Mouse (Mus musculus) adrenal gland, postnatal 25 days (tissue): ENCODE results near the gene Flywch2. TPM values are rescaled to one million over a fixed set of nuclear protein-coding genes. Genes with fewer than 3 reads are reported as not detected.

Experiments used
- DNase-seq: peaks from one replicate; pipeline ENCODE4 v3.0.0; 2021; ENCODE audit warnings: mixed read lengths
- total RNA-seq: library from RNA; stranded (reverse); gene quantifications from 2 replicates; pipeline ENCODE4 v1.2.3, GENCODE M21; 2021

Gene Flywch2
- total RNA-seq, 1 experiment from 2014 or later = 7.6 TPM

DNA sequence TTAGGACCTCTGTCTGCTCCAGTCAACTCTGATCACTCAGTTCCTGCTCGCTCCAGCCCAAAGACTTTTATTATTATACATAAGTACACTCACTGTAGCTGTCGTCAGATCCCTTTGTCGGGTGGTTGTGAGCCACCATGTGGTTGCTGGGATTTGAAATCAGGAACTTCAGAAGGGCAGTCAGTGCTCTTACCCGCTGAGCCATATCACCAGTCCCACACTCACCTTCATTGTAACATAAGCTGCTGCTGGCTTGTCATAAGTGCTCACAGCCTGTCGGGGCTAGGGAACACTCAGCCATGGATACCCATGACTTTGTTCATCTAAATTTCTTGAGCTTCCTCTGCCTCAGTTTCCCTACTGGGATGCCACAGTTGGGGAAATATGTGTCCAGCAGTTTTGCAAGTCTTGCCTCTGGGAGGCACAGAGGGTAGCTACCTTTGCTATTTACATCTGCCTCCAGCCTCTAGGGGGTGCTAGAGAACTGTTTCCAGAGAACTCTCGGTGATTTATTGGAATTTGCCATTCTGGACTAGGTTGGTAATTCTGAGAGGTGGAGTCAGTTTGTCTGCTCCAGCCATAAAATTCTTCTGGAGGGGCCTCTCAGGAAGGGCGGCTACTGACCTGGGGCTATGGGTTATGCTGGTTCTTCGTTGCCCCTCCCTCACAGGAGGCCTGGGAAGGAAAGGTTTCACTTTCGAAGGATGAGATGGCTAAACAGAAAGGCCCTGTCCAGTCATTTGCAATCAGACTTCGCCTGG lies 37.1 kb downstream of the Flywch2 start:
- peak; percentile 38 for DNase-seq

DNA sequence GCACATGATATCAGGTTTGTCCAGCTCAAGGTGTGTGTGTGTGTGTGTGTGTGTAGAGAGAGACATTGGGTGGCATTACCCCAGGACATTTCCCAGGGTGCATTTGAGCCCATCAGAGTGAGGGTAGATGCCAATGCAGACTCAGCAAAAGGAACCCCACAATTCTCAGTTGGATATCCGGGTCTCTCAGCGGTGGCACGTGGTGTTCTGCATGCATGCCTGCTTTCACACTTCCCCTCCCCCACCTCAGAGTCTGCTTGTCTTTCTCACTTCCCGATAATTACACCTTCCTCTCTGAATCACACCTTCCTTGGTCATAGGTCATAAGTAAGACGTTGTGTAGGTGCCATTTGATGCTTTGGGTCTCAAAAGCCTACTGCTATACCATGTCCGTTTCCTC lies 37.9 kb downstream of the Flywch2 start:
- no peak for DNase-seq

DNA sequence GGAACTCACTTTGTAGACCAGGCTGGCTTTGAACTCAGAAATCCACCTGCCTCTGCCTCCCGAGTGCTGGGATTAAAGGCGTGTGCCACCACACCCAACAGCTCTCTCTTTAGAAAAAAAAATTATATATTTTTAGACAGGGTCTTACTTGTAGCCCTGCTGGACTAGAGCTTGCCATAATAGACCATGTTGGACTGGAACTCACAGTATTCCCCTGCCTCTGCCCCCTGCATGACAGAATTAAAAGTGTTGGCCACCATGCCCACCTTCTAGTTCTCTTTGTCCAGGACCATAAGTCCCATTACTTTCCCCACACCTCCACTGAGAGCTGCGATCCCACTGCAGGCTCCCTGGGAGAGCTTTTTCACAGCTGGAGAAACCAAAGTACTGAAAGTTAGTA lies 38.4 kb downstream of the Flywch2 start:
- DNase-seq = no peak

DNA sequence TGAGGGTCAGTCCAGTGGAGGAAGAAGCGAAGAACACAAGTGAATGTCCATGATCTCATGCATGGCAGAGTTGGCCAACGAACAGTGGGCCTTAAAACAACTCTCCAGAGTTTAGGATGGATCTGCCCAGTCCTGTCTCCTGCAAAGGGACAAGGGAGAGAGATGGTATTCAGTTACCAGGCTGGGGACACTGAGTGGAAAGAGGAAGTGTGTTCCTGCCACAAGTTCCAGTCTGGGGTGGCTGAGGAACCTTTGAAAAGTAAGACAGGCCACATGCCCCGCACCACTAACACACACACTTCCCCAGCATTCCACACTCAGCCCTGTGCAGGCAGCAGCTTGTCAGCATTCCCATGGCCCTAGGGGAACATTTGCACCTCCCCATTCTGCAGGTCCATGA lies 39.1 kb downstream of the Flywch2 start:
- no peak for DNase-seq

DNA sequence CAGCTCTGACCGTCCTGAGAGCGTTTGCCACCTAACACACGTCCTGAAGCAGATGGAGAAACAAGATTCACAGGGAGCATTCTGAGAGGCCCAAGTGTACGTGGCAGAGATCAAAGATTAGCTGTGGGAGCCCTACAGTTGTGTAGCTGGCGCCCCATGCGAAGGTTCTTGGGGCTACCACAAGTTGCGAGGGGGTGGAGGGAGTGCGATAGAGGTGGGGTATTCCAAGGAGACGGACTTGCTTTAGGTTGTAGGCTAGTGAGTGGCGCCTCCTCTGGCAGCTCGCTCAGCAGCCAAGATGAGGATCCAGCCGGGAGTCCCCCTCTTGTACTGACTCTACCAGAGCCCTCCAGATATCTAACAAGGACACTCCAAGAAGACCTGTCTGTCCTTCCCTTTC lies 39.6 kb downstream of the Flywch2 start:
- DNase-seq = no peak

DNA sequence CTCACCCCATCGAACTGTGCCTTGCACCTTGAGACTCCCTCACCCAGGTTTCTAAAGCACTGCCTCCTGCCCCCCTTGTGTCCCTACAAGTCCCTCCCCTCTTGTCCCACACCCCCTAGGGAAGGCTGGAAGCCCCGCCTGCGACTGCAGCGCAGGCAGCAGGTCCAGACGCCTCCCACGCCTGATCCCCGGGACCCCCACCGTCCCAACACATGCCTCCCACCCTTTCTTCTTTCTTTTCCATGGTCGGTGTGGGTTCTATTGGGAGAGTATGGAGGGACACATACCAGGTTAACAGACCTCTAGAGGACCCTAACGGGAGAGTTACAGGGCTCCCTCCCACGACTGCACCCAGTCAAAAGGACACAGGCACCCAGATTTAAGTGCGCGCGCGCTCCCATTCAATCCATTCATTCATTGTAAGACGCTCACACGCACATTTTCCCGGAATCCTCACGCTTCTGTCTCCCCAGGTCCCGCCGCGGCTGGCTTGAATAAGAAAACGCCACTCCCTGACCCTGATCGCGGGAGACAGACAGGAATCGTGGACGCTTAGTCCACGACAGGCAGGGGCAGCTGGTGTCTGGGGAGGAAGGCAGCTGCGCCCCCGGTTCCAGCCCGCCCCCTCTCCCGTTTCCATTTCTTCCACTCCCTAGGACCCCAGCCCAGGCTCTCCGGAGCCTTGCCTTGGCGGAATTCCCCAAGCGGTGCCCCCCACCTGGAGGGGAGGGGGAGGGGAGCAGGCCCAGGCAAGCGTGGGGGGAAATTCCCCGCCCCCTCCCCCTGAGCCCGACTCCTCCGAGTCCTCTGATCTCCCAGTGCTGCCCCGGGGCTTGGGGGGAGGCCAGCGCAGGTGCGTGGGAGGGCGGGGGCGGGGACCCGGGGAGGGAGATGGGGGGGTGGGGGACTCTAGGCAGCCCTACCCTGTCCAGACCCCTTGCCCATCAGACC lies 40.3 kb downstream of the Flywch2 start, which contains the start of gene Kremen2:
Gene Kremen2 (minus strand): TSS at position 533 of the 951 bp plus-strand sequence.
- DNase-seq = no peak

DNA sequence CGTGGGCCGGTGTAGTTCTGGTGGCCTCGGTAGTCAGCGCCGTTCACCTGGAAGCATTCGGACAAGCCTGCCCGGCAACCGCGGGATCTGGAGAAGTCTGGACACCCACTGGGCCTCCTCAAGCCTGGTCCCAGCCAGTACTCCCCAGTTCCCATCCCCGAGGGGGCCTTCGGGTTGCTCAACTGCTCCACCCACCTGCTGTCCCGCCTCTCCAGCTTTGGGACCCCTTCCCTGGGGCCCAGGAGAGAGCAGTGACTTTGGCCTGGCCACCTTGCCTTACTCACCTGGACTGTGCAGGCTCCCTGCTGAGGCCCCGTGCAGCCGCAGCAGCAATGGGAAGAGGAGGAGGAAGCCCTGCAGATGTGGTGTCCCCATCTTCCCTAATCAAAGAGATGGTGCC lies 41.2 kb downstream of the Flywch2 start:
- DNase-seq = no peak

DNA sequence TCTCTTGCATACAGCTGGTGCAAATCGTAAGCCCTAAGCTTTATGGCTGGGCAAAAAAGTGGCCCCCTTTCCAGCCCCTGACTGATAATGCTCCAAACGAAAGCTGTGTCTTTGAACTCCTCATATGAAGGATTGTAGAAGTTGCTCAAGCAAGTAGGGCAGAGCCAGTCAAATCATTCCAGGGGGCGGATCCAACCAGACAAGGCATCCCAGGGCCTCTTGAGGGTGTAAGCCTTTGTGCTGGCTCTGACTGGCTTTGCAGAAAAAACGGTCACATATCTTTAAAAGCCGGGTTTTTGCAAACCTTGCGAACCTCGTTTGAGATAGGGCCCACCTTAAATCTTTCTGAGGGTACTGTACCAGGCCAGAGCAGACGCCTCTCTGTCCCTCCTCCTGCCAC lies 41.8 kb downstream of the Flywch2 start:
- no peak for DNase-seq

DNA sequence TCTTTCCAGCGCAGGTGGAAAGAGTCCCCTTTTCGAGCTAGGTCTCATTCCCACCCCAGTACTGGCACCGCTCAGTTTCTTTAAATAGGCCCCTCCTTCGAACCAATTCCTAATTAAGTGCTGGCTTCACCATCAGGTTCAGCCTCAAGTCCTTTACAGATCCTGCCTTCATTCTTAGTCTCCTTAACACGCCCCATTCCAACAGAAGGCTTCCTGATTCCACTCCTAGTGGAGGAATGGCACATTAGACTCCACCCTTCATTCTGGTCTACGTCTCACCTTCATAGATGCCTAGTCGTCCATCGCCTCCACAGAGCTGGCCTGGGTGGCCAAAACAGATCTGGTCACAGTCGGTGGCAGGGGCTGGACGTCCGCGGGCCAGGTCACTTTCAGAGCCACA lies 42.9 kb downstream of the Flywch2 start:
- DNase-seq = no peak

DNA sequence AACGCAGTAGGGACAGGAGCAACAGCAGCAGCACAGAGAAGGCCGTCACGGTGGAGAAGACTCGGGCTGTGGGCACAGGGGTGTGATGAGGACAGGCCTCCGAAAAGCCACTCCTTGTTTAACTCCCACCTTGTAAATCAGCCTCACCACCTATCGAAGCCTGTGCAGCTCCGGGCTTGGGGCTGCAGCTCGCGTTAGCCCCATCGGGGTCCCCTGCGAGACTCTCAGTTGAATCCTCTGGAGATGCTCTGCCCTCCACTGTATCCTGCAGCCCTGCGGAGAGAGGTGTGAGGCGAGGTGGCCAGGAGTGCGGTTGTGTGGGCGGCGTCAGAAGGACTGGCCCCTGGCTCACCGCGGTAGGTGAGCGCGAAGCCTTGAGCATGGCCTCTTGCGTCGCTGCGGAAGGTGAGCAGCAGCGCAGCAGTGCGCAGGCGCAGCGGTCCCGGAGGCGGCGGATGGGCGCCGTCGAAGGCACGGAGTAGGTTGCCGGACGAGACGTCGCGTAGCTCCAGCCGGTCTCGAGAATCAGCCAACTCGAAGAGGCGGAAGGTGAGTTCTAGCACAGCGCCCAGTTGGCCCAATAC lies 43.6 kb downstream of the Flywch2 start:
- DNase-seq = peak; percentile 37

DNA sequence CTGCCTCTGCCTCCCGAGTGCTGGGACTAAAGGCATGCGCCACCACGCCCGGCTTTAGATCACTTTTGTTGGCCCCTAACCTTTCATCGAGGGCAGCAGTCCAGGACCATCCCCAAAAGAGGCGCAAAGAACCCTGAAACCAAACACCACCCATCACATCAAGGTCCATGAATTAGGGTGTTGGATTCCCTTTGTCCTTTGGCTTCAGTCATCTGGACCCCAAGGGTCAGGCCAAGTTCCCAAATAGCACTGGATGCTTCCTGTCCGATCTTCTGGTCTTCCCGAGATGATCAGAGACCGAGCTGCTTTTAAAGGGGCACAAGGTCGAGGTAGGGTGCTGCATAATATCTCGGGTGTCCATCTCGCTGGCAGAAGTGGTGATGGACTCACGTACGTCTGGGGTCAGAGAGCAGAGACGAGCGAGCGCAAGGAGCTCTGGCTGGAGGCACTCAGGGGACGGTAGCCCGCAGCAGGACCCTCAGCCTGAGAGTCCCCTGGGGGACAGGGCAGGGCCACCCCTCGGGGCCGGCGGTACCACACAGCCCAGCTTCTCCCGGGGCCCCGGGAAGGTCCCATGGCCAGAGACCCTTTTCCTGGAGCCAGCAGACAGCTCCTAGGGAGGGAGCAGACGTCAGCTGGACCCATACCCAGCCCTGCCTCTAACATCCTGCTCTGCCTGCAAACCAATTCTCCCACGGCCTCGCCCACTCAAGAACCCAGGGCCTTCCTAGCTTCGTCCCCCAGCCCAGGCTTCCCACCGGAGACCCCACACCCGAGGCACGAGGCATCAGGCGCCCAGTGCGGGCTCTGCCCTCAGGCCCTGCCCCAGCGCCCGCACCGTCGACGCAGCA lies 44.3 kb downstream of the Flywch2 start:
- DNase-seq = no peak

DNA sequence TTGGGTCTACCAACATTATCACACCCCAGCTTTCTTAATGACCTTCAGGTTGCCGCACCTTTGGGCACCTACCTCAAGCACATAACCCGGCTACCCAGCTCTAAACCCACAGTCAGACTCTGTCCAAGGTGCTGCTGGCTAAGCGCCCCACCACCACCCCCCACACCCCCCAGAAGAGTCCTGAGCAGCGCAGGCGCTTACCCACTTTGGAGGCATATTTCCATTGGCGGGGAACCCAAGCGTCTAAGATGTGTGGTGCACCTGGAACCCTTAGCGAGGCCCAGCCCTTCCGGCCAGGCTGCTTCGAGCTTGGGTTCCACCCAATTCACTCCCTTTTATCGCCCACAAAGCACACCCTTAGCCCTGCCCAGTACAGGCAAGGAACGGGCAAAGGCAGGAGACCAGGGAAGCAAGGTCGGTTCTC lies 45.3 kb downstream of the Flywch2 start, which contains the start of gene Paqr4:
Gene Paqr4 (minus strand): TSS at position 270 of the 424 bp plus-strand sequence.
- no peak for DNase-seq

DNA sequence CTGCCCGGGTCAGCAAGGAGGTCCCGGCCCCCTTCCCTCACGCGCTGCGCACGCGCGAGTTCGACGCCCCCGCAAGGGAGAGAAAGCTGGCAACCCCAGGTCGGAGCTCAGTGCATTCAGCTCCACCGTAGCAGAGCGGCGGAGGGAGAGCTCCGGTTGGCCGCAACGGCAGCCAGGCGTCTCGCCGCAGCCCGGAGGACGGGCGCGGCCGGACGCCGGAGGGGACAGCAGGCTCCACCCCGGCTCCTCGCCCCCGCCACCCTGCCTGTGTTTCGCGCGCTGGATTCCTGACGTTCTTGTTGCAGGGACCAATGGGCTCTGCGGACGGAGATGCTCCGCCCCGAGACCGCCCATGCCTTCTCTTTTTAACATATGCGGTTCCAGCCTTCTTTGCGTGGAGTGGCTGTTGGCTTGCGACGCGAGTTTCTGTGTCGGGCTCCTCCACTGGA lies 45.7 kb downstream of the Flywch2 start:
- peak; percentile 90 for DNase-seq

DNA sequence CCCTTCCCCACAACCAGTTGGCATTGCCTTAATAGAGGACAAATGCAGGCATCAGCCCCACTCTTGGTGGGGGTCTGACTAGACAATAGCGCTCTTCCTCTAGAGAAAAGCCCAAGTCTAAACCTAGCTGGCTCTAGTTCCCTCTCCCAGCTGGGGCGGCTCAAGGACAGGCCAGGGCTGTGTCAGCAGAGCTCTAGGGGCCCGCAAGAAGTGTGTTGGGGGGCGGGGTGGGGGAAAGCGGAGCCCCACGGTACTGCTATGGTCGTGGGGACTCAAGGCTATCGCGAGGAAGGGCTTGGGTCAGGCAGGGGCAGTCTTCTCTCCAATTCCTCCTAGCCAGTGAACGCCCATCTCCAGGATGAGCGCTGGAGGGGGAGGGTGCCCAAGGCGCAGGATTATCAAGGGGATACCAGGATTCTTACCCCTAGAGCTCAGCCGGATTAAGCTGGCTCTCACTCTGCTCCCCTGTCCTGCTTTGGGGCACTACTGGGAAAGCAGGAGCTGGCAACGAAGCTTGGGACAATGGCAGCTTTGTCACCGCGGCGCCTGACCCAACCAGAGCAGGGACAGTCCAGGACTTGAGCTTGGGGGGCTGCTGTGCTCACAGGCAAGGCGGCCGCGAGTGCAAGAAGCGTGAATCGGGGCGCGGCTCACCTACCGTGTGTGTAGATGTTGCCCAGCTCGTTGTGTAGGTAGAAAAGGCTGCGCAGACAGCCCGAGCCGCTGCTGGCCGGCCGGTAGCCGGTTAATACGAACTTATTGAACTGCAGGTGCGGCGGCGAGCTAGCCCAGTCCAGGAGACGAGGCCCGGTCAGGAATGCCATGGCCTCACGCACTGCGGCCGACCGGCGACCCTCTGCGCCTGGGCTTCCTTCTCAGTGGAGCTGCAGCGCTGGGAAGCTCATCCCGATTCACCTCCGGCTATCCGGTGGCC lies 46.4 kb downstream of the Flywch2 start:
- no peak for DNase-seq

DNA sequence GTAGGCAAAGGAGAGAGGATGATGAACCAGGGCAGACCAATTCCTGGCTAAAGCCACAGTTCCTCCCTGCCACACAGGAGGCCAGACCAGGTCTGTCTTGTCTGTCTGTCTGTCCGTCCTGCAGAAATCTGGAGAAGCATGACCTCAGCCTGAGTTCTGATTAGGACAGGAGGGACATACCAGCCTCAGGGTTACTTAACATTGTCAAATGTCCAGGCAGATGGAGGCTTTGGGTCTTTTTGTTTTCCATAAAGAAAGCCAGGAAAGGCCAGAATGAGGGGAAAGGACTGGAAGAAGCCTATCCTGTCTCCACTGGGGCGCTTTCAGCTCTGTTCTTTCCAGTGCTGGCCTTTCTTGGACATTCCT lies 47.1 kb downstream of the Flywch2 start:
- DNase-seq = no peak

DNA sequence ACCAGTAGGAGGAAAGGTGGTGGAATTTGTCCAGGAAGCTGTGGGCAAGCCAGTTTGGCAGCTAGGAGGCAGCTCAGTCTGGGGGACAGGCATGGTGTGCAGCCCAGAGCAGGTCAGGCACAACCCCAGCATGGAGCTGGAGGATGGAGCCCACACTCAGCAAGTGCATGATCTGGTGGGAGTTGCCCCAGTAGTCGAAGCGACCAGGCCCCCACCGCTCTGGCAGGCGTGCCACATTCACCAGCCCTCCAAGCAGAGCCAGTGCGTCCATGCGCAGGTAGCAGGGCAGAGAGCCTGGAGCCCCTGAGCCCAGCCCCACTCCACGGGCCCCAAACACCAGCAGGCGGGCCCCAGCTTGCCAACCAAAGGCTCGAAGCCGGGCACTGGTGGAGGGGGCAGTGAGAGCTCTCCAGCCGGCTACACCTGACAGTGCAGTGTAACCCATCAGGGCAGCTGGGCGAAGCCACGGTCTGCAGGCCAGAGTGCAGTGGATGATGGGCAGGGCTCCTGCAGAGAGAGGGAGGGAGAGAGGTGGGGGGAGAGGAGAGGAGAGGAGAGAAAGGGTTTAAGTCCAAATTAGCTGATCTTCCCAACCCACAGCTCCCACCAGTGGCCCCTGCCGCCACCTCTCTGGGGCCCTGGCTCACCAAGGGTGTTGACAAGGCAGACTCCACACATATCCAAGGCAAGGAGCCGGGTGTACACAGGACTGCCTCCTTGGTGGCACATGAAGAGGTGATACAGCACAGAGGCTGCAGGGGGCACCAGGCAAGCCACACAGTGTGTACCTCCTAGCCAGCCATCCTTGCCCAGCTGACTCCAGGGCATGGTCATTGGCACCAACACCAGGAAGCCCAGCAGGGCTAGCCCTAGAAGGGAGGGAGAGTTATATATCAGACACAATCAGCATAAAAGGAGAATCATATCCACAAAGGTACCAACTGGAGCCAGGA lies 48.1 kb downstream of the Flywch2 start:
- no peak for DNase-seq

DNA sequence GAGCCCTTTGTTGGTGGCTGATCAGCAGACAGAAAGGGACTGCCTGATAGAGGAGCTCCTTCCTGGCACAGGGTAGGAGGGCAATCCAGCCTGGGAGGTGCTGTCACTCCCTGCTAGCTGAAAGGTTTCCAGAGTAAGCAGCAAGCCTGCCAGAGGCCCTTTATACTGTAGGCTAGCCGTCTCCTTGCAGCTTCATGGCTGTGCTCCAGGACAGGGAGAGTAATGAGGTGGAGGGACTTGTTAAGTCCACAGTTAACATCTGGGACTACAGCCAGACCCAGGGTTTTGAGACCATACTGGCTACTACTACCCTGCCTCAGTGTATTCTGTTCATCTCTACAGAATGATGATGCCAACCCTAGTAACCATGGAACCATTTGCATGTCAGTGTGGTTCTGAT lies 51.5 kb downstream of the Flywch2 start:
- no peak for DNase-seq

DNA sequence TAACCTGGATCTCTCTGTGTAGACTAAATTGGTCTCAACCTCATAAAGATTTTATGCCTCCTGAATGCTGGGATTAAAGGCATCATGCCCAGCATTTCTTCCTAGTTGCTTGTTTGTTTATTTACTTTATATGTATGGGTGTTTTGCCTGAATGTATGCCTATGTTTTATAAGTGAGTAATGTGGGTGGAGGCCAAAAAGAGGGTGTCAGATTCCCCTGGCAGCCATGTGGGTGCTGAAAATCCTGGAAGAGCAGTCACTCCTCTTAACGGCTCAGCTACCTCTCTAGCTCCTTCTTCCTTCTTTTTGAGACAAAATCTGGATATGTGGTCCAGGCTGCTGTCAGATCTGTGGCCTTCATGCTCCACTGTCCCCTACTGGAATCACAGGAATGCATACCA lies 55.4 kb downstream of the Flywch2 start:
- DNase-seq = no peak
